Mouse (Mus musculus) embryo, embryonic 11.5 days (tissue): ENCODE results near the gene Dnajc6.

Experiments used
- DNase-seq: peaks from one replicate; pipeline ENCODE4 v3.0.0-alpha.2; 2012; ENCODE audit warnings: low read depth, low spot score

Dnajc6 gene

DNA sequence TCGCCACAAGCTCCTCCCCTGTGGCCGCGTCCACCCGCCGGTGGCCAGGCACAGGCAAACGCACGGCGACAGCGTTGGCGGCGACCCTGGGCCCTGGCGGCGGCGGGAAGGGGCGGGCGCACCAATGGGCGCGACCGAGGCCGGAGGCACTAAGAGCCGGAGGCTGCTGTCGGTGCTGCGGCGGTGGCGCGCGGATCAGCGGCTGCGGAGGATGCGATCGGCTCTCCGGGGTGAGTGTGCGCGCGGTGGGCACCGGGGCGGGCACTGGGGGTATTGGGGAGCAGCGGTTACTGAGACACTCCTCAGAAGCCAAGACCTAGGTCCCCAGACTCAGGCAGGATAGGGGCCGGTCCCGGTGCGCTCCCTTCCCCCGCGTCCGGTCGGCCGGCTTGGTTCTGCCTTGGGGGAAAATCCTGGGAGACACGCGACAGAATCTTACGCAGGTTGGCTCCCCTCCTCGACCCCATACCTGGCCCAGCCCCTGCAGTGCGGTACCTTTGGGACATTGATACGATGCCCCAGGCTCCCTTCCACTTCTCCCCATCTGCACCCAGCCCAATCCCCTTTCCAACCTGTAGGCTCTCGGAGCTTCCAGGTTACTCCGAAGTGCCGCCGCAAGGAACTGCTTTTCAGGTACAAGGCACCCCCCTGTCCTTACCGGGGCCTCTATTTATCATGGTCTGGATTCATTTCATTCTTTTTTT lies at the start of gene Dnajc6:
Dnajc6 (plus strand) TSS at position 115 of the 704 bp plus-strand sequence.
- DNase-seq: no peak

DNA sequence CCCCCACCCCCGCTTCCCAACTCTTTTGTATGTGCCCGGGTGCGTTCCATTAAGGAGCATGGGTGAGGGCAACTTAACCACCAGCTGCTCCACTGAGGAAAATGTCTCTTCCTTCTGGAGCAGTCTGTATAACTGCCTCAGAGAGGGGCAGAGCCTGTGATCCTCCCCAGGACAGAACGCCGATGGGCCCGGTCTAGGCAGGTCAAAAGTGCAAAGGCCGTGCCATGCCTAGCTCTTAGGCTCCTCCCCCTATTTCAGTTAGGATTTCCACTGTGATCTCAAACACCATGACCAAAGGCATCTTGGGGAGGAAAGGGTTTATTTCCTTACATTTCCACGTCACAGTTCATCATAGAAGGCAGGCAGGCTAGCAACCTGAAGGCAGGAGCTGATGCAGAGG lies 47.7 kb upstream of the Dnajc6 start:
- no peak for DNase-seq

DNA sequence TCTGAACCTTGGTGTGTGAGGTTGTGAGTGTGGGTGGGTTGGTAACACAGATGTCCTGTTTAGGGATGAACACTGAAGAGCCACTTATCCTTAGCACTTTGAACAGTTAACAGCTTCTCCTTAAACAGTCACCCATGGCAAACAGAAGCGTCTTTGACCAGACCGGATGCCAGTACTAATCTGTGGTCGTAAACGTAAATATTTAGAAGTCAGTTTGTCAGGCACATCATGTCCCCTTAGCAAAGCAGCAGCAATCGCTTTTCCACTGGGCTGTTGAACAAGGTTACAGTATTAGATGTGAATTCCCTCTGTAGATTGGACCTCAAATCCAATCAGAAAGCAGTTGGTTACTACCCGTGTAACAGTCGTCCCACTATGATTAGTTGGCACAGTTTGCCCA lies 47.1 kb upstream of the Dnajc6 start:
- no peak for DNase-seq

- DNase-seq: no peak
These were observed 46.2 kb upstream of the Dnajc6 start for GRCm38 (mm10) chr4:101450150-101450780.

DNA sequence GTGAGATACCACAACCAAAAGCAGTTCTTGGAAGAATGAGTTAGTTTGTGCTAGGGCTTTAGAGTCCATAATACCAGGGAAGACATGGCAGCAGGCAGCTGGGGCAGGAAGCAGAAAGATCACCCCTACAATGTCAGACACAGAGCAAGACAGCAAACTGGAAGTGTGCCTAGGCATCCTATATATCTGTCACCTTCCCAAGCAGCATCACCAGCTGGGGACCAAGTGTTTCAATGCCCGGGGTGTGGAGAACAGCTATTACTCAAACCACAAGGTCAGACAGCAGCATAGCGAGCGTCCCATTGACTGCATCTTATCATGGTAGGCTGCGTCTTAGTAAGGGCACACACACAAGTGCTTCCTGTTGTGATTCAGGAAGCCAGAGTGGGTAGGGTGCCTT lies 45.4 kb upstream of the Dnajc6 start:
- DNase-seq: no peak

- DNase-seq: no peak
These were observed 43.6 kb upstream of the Dnajc6 start for GRCm38 (mm10) chr4:101452829-101453228.

GRCm38 (mm10) chr4:101457176-101457575 lies 39.3 kb upstream of the Dnajc6 start:
- no peak for DNase-seq

DNA sequence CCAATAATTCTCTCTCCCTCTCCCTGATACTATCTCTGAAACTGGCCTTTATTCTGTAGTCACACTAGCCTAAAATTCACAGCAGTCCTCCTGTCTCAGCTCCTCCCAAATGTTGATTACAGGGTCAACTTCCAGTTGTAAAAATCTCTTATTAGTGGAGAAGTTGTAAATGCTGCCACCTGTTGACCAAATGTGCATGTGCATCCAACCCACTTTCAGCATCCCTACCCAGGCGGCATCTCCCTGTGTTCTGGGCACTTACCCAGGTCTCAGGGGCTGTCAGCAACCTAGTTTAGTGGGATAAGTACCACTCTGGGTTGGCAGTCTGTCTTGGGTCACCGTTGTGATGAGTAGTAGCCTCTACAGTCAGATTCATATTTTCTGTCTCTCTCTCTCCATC lies 38.1 kb upstream of the Dnajc6 start:
- DNase-seq: peak; percentile 19

DNA sequence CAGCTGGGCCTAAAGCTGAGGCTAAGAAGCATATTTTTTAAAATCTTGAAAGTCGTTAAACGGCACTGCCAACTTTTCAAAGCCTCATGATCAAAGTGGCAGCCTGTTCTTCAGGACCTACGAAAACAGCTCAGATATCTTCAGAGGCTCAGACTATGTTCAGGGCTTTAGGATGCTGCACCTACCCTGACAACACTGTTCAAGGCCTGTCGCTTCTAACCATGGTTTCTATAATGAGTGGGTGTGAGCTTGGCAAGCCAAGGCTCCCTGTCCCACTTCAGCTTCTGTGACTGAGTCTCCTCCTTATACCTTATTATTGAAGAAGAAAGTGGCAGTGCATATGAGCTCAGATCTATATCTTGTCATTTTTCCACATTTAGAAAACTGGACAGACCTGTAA lies 37.1 kb upstream of the Dnajc6 start:
- no peak for DNase-seq

- no peak for DNase-seq
These were observed 36.3 kb upstream of the Dnajc6 start for GRCm38 (mm10) chr4:101460114-101460513.

GRCm38 (mm10) chr4:101462065-101462464 lies 34.4 kb upstream of the Dnajc6 start:
- DNase-seq: no peak

DNA sequence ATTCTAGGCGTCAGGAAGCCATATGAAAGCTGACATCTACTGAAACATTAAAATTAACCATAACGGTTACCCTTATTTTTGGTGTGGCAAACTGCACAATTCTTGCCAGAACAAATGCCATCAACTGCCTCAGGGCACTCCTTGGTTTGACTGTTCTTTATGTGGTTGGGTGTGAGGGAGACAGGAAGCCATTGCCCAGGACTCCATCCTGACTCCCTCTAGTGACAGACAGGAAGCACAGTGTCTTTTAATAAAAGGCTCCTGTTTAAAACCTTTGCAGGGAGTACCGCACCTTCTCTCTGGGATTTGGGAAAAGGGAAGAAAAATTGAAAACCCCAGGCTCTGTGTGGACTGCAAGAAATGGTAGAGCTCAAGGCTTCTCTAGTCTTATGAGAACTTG lies 30.2 kb upstream of the Dnajc6 start:
- no peak for DNase-seq

DNA sequence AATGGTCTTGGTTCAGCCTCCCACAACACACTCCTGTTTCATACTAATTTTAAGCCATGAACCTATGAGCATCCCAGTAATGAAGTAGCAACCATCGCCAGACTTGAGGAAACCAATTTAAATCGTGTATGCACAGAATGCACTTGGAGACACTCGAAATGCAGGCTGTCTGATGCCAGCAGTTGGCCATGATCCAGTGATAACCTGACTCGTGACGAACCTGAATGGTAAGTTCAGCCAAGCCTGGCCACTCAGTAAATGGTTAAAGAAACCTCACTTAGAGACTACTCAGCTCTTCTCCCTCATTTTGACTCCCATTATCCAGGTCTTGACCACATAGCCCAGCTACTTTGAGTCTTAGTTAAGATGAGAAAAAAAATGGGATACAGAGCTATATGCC lies 27.2 kb upstream of the Dnajc6 start:
- no peak for DNase-seq

DNA sequence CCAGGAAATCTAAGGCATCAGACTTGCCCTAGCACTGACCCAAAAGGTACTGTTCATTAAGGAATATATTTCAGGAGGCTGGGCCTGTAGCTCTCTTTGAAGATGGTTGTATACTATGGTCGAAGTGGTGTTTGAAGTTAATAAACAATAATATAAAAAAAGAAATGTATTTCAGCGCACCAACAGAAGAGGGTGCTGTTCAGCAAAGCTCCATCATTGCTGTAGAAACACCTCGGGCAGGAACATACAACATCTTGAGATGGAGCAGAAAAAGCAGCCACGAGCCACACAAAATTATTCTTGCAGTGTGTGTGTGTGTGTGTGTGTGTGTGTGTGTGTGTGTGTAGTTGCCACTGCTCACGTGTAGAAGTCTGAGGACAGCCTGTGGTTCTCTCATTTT lies 25.9 kb upstream of the Dnajc6 start:
- no peak for DNase-seq

DNA sequence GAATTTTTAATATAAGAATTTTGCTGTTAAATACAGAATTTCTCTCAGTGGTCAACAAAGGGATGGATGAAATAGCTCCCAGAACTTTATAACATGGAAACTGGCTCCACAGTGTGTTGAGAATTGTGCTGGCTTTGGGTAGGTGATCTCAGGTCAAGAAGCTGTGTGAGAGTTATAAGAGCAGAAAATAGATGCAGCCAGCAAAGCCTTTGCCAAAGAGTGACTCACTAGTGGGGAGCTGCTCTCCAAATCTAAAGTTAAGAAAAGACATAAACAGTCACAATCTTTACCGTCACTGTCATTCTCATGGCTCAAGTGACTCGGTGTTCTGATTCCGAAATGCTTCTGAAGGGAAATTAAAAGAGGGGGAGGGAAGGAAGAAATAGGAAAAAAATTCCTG lies 23.7 kb upstream of the Dnajc6 start:
- DNase-seq: no peak

GRCm38 (mm10) chr4:101490320-101490917 lies 6.0 kb upstream of the Dnajc6 start:
- no peak for DNase-seq

DNA sequence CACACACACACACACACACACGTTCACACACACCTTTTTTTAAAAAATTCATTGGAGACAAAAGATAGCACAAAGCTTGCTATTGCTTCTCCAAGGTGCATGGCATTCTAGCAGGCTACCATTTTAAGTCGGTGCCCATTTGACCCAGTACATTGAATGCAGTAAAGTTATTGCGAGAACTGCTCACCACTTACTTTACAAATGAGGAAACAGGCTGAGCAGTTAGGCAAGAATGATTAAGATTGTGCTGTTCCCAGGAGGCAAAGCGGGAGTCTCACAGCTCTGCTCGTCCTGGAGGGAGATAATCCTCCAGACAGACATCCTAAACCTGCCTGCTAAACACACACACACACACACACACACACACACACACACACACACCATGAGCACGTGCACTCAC lies 4.7 kb upstream of the Dnajc6 start:
- no peak for DNase-seq

DNA sequence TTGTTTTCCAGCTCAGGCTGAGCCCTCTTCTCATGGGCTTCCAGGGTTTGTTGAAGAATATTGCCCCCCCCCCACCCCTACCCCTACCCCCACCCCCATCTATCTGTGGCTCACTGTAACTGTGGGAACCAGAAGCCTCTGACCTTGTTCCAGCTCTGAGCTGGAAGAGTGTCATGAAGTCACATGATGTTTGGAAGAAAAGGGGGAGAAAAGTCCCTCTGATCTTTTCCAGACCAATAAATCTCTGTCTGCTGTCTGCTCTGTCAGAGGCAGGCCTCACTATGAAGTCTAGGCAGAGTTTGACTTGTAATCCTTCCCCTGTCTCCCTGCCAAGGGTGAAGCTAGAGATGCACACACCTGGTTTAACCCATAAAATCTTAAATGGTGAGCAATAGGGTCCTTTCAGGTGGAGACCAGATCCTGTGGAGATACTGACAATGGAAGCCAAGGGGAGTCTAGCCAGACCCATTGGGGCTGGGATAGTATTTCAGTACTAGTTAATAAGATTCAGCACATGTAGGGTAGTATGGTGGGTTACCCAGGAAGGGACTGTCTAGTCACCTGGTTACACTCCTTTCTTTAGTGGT lies 2.7 kb upstream of the Dnajc6 start:
- no peak for DNase-seq

DNA sequence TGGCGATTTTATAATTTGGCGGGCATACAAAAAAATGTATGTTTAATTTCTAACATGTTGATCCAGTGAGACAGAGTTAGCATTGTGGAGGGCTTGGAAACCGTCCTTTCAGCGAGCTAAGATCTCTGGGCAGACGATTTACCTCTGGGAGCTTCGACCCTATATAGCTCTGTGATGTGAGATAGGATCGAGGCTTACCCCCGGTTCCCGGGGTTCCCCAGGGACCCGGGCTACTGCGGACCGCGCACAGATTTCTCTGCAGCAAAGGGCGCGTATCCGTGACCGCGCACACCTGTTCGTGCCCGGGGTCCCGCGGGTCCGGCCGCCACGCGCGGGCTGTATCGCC lies 287 bp upstream of the Dnajc6 start:
- DNase-seq: no peak

- no peak for DNase-seq
These were observed 888 bp downstream of the Dnajc6 start for GRCm38 (mm10) chr4:101497336-101497735.

- DNase-seq: no peak
These were observed 8.1 kb downstream of the Dnajc6 start for GRCm38 (mm10) chr4:101504470-101505007.

DNA sequence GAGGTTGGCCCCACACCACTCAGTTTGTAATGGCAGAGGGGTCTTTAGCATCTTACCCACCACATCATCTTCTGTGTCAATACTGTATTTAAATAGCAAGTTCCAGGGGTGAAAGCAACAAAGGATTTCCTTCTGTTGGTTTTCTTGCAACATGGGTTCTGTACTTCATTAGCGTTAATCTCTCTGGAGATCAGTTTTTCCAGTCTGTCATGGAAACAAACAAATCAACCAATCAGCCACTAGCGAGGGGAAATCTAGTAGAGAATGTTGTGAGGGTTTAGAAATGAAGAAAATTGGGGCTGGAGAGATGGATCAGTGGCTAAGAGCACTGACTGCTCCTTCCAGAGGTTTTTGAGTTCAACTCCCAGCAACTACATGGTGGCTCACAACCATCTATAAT lies 9.5 kb downstream of the Dnajc6 start:
- no peak for DNase-seq

DNA sequence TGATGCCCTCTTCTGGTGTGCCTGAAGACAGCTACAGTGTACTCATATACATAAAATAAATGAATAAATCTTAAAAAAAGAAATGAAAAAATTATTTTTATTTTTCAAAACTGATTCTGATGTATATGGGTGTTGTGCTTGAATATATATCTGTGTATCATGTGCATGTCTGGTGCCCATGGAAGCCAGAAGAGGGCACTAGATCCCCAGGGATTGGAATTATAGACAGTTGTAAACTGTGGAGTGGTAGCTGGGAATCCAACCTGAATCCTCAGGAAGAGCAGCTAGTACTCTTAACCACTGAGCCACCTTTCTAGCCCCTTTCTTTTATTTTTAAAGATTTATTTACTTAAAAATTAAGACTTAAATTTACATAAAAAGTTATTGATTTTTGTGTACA lies 9.9 kb downstream of the Dnajc6 start:
- DNase-seq: no peak
